Mouse (Mus musculus) heart, postnatal 14 days (tissue): Measurements from ENCODE around the gene Uchl1. TPM values are rescaled to one million over a fixed set of nuclear protein-coding genes. Genes with fewer than 3 reads are reported as not detected.

ENCODE experiments used
- DNase-seq, 2 experiments: peaks; one replicate each; pipeline ENCODE4 v3.0.0; 2021 to 2022
- intact Hi-C: fragments of 180-260 bp; cut with DNase I; formaldehyde crosslinking; loops from one replicate; pipeline ENCODE4 v1.15.1; 2025
- total RNA-seq, 2 experiments: library from RNA; stranded (reverse); gene quantifications; 2 replicates each; pipeline ENCODE4 v1.2.3; 2021

The Uchl1 gene
- total RNA-seq, 2 experiments from 2014 or later, result 13.8 to 14.1 TPM

DNA sequence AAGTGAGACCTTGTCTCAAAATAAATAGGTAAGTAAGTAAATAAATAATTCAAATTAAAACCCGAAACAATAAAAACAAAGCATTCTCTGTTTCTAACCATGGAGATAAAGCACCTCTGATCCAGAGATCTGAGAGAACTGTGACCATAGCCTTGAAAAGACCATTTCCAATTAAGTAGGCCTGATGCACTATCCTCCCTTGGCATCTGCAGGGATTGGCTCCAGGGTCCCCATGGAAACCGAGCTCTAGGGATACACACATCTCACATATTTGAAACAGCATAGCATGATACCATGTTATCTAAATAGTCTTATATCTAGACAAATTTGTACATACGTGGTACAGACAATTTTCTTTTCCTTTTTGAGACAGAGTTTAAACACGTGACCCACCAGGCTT, 26.1 kb downstream of the Uchl1 start:
- DNase-seq, result no peak
- intact Hi-C loops, result no loop called here

DNA sequence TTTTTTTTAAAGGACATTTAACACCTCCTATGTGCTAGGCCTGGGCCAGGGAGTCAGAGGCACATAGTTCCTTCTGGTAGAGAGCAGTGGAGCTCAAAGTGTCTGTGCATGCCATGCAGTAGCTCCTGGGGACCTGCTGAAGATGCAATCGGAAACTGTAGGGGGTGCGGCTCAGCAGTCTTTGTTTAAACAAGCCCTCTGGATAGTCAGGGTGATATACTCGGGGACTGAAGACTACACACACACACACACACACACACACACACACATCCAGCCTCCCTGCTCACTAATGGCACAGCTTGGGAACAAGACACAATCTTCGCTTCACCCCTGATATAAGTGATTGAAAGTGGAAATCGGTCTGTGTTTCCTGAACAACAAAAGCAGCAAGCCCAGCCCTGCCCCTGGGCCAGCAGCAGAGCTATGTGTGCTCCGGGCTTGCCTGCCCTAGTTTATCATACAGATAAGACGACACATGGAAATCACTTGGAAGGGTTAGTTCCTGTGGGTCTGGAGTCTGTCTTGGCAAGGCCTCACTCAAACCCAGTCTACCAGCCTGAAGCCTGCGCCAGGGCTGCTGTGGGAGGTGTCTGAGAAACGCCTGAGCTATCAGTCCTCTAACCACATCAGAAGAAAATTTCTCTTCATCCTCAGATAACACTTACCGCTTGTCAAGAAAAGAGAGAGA, 27.6 kb downstream of the Uchl1 start:
- intact Hi-C loops, result no loop called here
- DNase-seq, result peak; percentile 15 to 21

DNA sequence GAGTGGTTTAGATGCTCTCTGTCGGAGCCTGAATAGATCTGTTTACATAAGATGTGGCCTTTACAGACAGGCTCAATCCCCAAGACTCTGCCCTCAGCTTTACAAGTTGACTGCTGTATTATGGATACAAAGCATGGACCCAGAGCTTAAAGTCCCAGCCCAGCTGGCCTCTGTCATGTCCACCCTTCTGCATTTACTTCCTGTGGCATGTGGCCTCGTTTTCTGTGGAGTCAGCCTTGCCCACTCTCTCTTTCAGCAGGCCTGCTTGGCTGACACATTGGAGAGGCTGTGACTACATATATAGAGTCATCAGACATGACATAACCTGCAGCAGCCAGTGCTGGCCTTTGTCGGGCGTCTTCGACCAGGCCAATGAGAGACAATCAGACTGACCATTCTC, 32.0 kb downstream of the Uchl1 start:
- no peak for DNase-seq
- intact Hi-C loops, result no loop called here

DNA sequence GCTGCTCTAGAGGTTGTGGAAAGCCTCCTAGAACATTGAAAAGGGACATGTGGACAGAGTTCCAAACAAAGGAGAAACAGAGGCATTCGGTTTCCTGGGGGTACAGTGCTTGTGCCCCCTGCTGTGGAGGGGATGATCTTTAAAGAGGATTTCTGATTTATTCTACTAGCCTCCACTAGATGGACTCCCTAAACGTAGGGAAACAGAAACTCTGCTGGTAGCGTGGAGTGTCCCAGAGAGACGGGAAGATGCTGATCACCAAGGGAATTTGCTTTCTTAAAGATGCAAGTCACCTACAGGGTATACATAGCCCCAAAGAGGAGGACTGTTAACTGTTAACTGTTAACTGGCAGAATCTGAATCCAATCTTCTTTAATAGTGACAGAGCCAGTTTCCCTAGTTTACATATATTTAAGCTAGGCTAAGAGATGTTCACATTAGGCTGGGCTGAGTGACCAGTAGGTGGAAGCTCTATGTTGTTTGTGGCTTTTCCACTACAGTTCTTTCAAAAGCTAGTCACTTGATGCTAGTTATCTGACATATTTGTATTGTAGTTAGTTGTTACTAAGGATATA, 34.6 kb downstream of the Uchl1 start:
- peak in 1 of 2 experiments; percentile 16 for DNase-seq
- intact Hi-C loops, result loop anchor here (2.0 to 5.0 kb wide), 2 partner anchors 37 to 306 kb away; partner anchors contain the start of gene Limch1

DNA sequence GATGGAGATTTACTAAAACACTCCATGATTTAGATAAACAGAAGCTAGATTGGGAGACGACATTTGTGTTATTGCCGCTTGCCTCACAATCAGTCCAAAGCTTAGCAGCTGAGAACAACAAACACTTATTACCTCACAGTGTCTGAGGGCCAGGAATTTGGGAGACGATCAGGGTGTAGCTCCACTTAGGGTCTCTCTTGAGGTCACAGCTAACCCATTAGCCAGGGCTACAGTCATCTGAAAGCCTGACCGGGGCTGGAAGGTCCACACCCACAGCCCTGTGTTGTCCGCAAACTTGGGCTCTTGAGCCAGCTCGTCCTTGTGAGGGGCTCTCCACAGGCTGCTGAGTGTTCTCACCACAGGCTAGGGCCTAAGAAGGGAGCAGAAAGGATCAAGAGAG, 36.9 kb downstream of the Uchl1 start:
- intact Hi-C loops, result loop anchor here (5.0 kb wide), 1 partner anchor 34 kb away; the partner anchor contains the start of gene Limch1
- DNase-seq, result peak; percentile 14 to 20

DNA sequence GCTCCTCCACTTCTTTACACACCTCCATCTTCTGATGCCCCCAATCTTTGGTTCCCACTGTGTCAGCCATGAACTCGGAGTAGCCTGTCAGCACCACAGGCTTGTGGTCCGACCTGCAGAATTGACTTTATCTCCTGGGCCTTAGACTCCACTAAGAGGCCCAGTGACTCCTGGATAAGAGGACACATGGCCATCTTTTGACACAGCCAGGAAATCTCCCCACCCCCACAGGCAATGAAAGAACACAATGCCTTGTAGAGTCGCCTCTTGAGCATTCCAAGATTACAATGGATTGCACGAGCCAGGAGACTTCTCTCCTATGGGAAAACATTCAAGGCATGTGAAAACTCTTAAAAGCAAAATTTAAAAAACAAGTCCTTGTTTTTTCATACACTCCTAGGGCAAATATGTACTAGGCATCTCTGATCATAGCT, 39.6 kb downstream of the Uchl1 start:
- intact Hi-C loops, result no loop called here
- DNase-seq, result peak; percentile 21 to 24

DNA sequence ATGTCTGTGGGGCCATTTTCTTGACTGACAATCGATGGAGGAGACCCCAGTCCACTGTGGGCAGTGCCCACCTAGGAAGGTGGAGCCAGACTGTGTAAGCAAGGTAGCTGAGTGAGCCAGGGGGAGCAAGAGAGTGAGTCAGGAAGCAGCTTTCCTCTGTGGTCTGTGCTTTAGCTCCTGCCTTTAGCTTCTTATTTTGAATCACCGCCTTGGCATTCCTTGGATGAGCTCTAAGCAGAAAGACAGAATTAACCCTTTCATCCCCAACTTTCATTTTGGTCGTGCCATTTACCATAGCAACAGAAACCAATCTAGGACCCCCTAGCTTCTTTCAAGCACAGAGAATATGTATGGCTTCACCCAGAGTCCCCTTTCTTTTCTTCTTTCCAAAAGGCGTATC, 42.0 kb downstream of the Uchl1 start:
- DNase-seq, result no peak
- intact Hi-C loops, result no loop called here

DNA sequence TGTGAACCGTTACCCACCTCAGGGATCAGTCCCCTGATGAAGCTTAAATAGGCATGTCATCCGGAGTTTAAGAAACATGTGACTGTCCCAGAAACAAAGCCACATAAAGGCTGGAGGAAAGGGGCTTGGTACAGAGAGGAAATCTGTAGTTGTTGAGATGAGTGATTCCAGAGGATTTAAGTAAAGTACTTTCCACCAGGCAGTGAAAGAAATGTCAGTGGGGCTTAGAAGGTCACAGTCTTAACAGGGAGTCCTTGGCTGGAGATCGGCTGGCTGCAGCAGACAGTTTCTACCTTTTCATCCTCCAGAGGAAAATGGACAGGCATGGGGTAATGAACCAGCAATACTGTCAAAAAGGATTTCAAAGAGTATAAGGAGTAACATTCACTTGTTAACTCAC, 42.5 kb downstream of the Uchl1 start:
- no peak for DNase-seq
- intact Hi-C loops, result no loop called here

DNA sequence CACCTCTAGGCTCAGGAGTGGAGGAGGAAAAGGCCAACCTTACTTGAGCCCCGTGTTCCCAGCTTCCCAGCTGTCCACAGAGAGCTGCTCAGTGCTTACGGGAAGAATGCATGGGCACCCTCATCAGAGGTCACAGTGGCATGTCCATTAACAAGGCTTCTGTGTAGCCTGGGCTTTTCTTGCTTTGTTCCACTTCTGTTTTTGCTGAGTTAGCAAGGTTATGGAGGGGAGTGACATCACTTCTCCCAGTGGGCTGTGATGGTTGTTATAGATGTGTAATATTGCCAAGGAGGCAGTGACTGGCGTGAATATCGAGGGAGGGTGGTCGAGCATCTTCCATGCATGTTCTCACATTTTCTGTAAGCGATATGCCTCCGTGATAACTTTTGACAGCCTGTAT, 43.0 kb downstream of the Uchl1 start:
- intact Hi-C loops, result no loop called here
- DNase-seq, result no peak

DNA sequence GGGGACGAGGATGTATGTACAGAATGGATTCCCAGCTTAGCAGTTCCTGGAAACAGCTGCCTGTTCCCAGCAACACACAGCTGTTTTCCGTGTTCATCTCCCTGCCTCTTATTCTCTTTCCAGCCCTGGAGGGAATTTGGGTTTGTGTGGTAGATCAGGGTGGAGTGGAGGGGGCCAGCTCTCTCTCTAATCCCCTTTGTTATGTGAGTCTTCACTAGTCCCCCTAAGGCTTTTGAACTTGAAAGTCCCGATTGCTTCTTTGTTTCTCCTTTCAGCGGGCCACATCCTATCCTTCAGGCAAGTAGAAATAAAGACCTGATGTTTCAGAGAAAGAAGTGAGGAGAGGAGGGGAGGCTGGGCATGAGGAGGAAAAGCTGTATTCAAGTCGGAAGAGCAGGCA, 45.0 kb downstream of the Uchl1 start:
- intact Hi-C loops, result no loop called here
- no peak for DNase-seq

DNA sequence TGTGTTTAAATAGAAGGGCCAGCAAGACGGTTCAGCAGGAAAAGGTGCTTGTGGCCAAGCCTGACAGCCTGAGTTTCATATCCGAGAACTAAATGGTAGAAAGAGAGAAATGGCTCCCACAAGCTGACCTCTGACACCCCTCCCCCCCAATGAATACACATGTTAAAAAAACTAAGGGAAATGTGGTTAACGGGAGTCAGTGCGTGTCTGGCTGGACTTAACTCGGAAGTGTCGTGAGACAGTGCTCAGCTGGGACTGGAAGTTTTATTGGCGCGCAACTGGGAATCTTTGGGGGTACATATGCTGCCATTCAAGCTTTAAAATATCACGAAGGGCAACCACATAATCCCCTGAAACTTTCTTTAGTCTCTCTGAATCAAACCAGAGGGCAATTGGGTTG, 46.7 kb downstream of the Uchl1 start:
- intact Hi-C loops, result no loop called here

DNA sequence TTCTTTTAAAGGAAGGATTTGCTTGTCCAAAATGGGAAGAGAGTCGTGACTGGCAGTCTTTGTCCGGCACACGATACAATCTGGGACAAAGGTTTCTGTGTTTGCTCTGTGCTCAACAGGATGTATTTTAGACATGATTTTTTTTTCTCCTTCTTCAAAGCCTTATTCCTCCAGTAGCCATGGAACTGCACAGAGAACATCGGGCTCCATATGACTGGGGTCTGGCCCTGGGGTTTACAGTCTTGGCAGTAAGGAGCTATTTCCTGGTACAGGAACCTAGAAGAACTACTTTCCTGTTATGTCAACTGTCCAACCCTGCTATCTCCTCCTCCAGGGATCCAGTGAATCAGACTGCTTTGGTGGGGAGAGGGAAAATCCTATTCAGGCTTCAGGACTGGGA, 47.1 kb downstream of the Uchl1 start:
- no peak for DNase-seq
- intact Hi-C loops, result no loop called here

More for the DNA sequence above, 46.7 kb downstream of the Uchl1 start:
- DNase-seq, result no peak

DNA sequence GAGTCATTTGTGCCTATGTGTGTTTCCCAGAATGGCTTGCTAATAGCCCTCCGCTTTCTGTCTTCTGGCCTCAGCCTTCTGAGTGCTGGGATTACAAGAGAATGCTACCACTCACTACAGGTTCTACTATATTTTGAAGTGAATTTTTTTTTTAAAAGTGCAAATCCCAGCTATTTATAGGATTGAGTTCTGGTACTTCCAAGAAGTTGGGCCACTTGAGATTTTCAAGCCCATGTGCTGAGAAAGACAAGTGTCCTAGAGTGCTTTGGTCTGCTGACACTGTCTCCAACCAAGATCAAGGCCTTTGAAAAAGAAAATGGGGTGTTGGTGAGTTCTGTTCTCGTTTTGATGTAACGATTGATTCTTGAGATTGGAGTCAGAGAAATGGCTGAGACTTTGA, 47.7 kb downstream of the Uchl1 start:
- intact Hi-C loops, result no loop called here
- no peak for DNase-seq

DNA sequence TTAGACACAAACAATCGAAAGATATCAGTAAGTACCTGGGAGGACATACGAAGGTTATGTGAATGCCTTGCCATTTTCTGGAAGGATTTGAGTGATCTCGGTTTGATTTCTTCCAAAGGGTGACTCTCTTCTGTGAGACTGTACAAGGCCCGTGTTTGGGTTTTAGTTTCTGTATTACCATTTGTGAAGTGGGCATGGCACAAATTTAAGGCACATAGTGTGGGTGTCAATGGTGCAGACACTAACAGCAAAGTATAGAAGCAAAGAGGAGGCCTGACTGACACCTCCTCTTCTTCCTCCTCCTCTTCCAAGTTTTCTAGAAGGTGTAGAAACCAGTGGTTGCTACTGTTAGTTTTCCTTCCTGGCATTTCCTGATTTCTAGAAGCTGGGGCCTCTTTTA, 53.4 kb downstream of the Uchl1 start:
- intact Hi-C loops, result no loop called here
- no peak for DNase-seq

DNA sequence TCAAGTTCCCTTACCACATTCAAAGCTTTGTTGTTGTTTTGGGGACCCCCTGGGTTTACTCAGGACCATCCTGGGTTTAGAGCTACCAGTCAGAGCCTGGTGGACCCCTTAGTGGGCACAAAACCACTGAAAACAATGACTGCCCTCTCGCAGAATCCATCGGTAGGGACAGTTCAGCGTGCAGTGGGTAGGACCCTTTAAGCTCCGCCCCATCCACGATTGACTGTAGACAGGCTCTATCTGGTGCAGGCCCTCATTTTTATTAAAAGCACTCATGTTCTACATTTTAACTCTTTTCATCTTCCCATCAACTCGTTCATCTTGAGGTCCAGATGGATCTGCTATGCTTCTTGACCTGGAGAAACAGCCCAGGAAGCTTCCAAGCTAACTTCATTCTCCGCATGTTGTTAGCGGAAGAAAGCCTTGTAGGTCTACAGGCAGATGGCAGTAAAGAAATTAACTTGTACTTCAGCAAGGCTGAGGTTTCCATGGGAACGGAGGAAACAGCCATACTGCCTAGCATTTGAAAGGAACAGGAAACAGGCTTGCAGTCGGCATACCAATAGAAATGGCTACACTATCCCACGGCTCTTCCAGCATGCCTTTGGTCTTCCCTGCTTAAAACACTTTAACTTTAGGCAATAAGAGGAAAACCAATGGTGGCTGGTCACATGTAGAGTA, 54.9 kb downstream of the Uchl1 start:
- no peak for DNase-seq
- intact Hi-C loops, result no loop called here

DNA sequence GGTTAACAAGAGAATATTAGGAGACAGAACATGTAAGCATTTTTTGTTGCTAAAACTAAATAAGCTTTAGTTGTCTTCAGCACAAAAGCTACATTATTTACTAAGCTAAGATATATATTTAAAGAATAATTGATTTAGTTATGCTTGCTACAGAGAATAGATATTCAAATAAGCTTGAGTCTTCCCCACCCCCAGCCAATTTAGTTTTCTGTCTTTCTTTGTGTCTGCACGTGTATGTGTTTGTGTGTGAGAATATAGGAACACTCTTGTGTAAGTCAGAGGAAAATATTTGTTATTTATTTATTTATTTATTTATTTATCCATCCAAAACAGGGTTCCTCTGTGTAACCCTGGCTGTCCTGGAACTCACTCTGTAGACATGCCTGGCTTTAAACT, 55.4 kb downstream of the Uchl1 start:
- intact Hi-C loops, result no loop called here
- DNase-seq, result no peak

DNA sequence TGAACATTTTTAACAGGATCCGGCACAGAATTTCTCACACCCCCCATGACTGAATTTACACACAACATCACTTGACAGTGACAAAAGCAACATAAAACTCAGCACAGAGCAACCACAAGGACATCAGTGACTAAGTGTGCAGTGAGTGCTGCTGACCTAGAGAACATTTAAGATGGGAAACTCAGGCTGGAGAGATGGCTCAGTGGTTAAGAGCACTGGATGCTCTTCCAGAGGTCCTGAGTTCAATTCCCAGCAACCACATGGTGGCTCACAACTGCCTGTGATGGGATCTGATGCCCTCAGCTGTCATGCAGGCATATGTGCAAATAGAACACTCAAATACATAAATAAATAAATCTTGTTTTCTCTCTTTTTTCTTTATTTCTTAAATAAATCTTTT, 57.7 kb downstream of the Uchl1 start:
- DNase-seq, result no peak
- intact Hi-C loops, result no loop called here

Other genes with a start within 250 kb of the Uchl1 start
- gene Apbb2, start 57.3 kb upstream of the Uchl1 start, total RNA-seq, result 10 to 100 TPM; 48.0 to 55.1 TPM
- 100 to 1,000 TPM; 189 to 196 TPM for gene Limch1, start 69.7 kb downstream of the Uchl1 start, total RNA-seq